Mouse (Mus musculus) hindbrain, postnatal 0 days (tissue): ENCODE measurements around the gene Syna. TPM values are rescaled to one million over a fixed set of nuclear protein-coding genes. Genes with fewer than 3 reads are reported as not detected.

Experiments
- ATAC-seq: fragments of 200-750 bp; cut with Nextera tagmentation; 2 replicates; pipeline ENCODE4 v1.8.0; 2017; ENCODE audit warnings: mild to moderate bottlenecking, moderate TSS enrichment, moderate library complexity
- DNase-seq: peaks from one replicate; pipeline ENCODE4 v3.0.0-alpha.2; 2015; ENCODE audit warnings: low spot score
- H3K27ac ChIP-seq: fragments of 300-500 bp; sonication (generic); 2 replicates; pipeline ENCODE4 v1.5.1; 2014; ENCODE audit warnings: mild to moderate bottlenecking
- H3K27me3 ChIP-seq: fragments of 300-500 bp; sonication (generic); 2 replicates; pipeline ENCODE4 v1.6.1; 2014; ENCODE audit warnings: low read length, mixed read lengths; ENCODE audit not compliant: insufficient read depth
- H3K36me3 ChIP-seq: fragments of 300-500 bp; sonication (generic); 2 replicates; pipeline ENCODE4 v1.6.1; 2014; ENCODE audit warnings: low read length, mixed read lengths; ENCODE audit not compliant: insufficient read depth
- H3K4me1 ChIP-seq: fragments of 300-500 bp; sonication (generic); 2 replicates; pipeline ENCODE4 v1.6.1; 2014; ENCODE audit warnings: antibody characterized with exemption, low read length, mixed read lengths; ENCODE audit not compliant: insufficient read depth
- H3K4me2 ChIP-seq: fragments of 300-500 bp; sonication (generic); 2 replicates; pipeline ENCODE4 v1.6.1; 2014; ENCODE audit warnings: low read depth, mild to moderate bottlenecking, low read length, moderate library complexity, mixed read lengths
- H3K4me3 ChIP-seq: fragments of 300-500 bp; sonication (generic); 2 replicates; pipeline ENCODE4 v1.5.1; 2014; ENCODE audit warnings: low read length
- H3K9ac ChIP-seq: fragments of 300-500 bp; sonication (generic); replicated peaks from 2 replicates; pipeline ENCODE4 v1.6.1; 2014; ENCODE audit warnings: mild to moderate bottlenecking, low read length, moderate library complexity, mixed read lengths
- H3K9me3 ChIP-seq: fragments of 300-500 bp; sonication (generic); 2 replicates; pipeline ENCODE4 v1.6.1; 2016; ENCODE audit warnings: low read length, mixed read lengths
- CTCF ChIP-seq: IDR thresholded peaks from 2 replicates; pipeline ENCODE4 v1.5.1; 2016; ENCODE audit warnings: antibody characterized with exemption, control low read depth, low read depth
- WGBS: fragments of 180-500 bp; shearing (Covaris S2); extraction: QIAGEN DNeasy Blood & Tissue Kit; methylation state at CpG from one replicate; pipeline ENCODE4 v1.1.7; 2014; 5-methylcytosine and 5-hydroxymethylcytosine counted together
- polyA plus RNA-seq: library from polyadenylated mRNA; unstranded; fragments of >200 nt; fragmentation: Nextera tagmentation; extraction: Ambion mirVana; gene quantifications from 2 replicates; pipeline ENCODE4 v1.2.1, GENCODE M21; 2015
- total RNA-seq: library from RNA; depleted of rRNA; stranded (reverse); fragments of >200 nt; gene quantifications from 2 replicates; pipeline ENCODE4 v1.2.3, GENCODE M21; 2014

Syna gene
- total and polyA plus RNA-seq, 2 experiments from 2014 or later = 0.81 TPM; not detected in 1

GRCm38 (mm10) chr5:134546790-134547189, 13.2 kb downstream of the Syna start:
- H3K27me3 ChIP-seq = no peaks in the 10 kb centered on the region
- no peaks in the 10 kb centered on the region for H3K9me3 ChIP-seq
- no peak overlapping the region for H3K9ac ChIP-seq
- WGBS = 70% methylated on average over 7 of the region's 7 CpGs
- no peak for TF ChIP-seq CTCF
- H3K4me3 ChIP-seq = no peak overlapping the region
- DNase-seq = no peak
- 0 out of 2 replicates have a peak overlapping the region, but pooled peaks have one; percentile 36 for H3K27ac ChIP-seq
- no peak overlapping the region for H3K4me2 ChIP-seq
- H3K4me1 ChIP-seq = peaks cover 38% of the 10 kb centered on the region
- no peaks in the 10 kb centered on the region for H3K36me3 ChIP-seq
- ATAC-seq = no peak

- Histone ChIP-seq H3K4me1 (peaks cover 37% of the 10 kb centered on the region), H3K9me3 (no peaks in the 10 kb centered on the region), H3K36me3 (no peaks in the 10 kb centered on the region), H3K4me2 (no peak overlapping the region), H3K27ac (no peak overlapping the region), H3K27me3 (no peaks in the 10 kb centered on the region), H3K4me3 (no peak overlapping the region), H3K9ac (no peak overlapping the region)
- no peak for ATAC-seq
- WGBS = 67% methylated on average over 3 of the region's 3 CpGs
- peak; percentile 47 for TF ChIP-seq CTCF
- DNase-seq = peak; percentile 50
Measured at GRCm38 (mm10) chr5:134545242-134545629, 14.7 kb downstream of the Syna start.

GRCm38 (mm10) chr5:134544516-134545241, 15.3 kb downstream of the Syna start:
- Histone ChIP-seq H3K9me3 (no peaks in the 10 kb centered on the region), H3K4me1 (peaks cover 35% of the 10 kb centered on the region), H3K36me3 (no peaks in the 10 kb centered on the region), H3K9ac (no peak overlapping the region), H3K4me2 (no peak overlapping the region), H3K27ac (peak overlapping the region; percentile 57), H3K27me3 (no peaks in the 10 kb centered on the region), H3K4me3 (no peak overlapping the region)
- no peak for ATAC-seq
- TF ChIP-seq CTCF = no peak
- no peak for DNase-seq
- WGBS = 51% methylated on average over 19 of the region's 19 CpGs

GRCm38 (mm10) chr5:134541640-134542039, 18.3 kb downstream of the Syna start:
- no peak for TF ChIP-seq CTCF
- no peak overlapping the region for H3K4me2 ChIP-seq
- WGBS = 29% methylated on average over 7 of the region's 7 CpGs
- no peaks in the 10 kb centered on the region for H3K36me3 ChIP-seq
- ATAC-seq = no peak
- no peaks in the 10 kb centered on the region for H3K9me3 ChIP-seq
- no peak for DNase-seq
- peaks cover 26% of the 10 kb centered on the region; the same call in 1 of the 2 replicates for H3K4me1 ChIP-seq
- no peak overlapping the region for H3K9ac ChIP-seq
- no peaks in the 10 kb centered on the region for H3K27me3 ChIP-seq
- no peak overlapping the region for H3K4me3 ChIP-seq
- 0 out of 2 replicates have a peak overlapping the region, but pooled peaks have one; percentile 26 for H3K27ac ChIP-seq

- no peak for TF ChIP-seq CTCF
- DNase-seq = no peak
Measured at GRCm38 (mm10) chr5:134540881-134541280, 19.1 kb downstream of the Syna start.

GRCm38 (mm10) chr5:134539891-134540290, 20.1 kb downstream of the Syna start:
- WGBS = 8% methylated on average over 3 of the region's 3 CpGs

More at GRCm38 (mm10) chr5:134540881-134541280, 19.1 kb downstream of the Syna start:
- Histone ChIP-seq H3K4me2 (no peak overlapping the region), H3K4me3 (no peak overlapping the region), H3K4me1 (peaks cover 20% of the 10 kb centered on the region; the same call in 1 of the 2 replicates), H3K27me3 (no peaks in the 10 kb centered on the region), H3K9me3 (no peaks in the 10 kb centered on the region), H3K27ac (peak overlapping the region; percentile 67), H3K36me3 (no peaks in the 10 kb centered on the region), H3K9ac (no peak overlapping the region)
- WGBS = 60% methylated on average over 6 of the region's 6 CpGs
- ATAC-seq = no peak; the same call in 1 of the 2 replicates

GRCm38 (mm10) chr5:134536036-134536435, 23.9 kb downstream of the Syna start:
- Histone ChIP-seq H3K36me3 (peaks cover 30% of the 10 kb centered on the region; the same call in 1 of the 2 replicates), H3K4me2 (no peak overlapping the region), H3K4me3 (no peak overlapping the region), H3K27me3 (no peaks in the 10 kb centered on the region), H3K9me3 (no peaks in the 10 kb centered on the region), H3K4me1 (peaks cover 5% of the 10 kb centered on the region; the same call in 1 of the 2 replicates), H3K27ac (no peak overlapping the region), H3K9ac (no peak overlapping the region)
- WGBS = 82% methylated on average over 6 of the region's 6 CpGs
- no peak for TF ChIP-seq CTCF
- ATAC-seq (no peak), DNase-seq (no peak)

More at GRCm38 (mm10) chr5:134539891-134540290, 20.1 kb downstream of the Syna start:
- peak; percentile 75 for DNase-seq
- peaks cover 19% of the 10 kb centered on the region; the same call in 1 of the 2 replicates for H3K4me1 ChIP-seq
- H3K4me3 ChIP-seq = no peak overlapping the region
- no peaks in the 10 kb centered on the region for H3K27me3 ChIP-seq
- H3K9ac ChIP-seq = no peak overlapping the region
- peak overlapping the region; percentile 67 for H3K27ac ChIP-seq
- no peak overlapping the region for H3K4me2 ChIP-seq
- no peaks in the 10 kb centered on the region for H3K9me3 ChIP-seq
- TF ChIP-seq CTCF = no peak
- peaks cover 4% of the 10 kb centered on the region; the same call in 1 of the 2 replicates for H3K36me3 ChIP-seq
- ATAC-seq = peak; percentile 92
